Mouse (Mus musculus): ENCODE data around the gene Gm49630. TPM values are rescaled to one million over a fixed set of nuclear protein-coding genes. Genes with fewer than 3 reads are reported as not detected.
"Not testable (repeated sequence)": the region's sequence is repeated elsewhere in the genome, so short reads cannot be mapped to it uniquely, and the experiment has no call there.

Gene Gm49630
- polyA plus RNA-seq, 1 experiment from 2014 or later, result not detected

DNA sequence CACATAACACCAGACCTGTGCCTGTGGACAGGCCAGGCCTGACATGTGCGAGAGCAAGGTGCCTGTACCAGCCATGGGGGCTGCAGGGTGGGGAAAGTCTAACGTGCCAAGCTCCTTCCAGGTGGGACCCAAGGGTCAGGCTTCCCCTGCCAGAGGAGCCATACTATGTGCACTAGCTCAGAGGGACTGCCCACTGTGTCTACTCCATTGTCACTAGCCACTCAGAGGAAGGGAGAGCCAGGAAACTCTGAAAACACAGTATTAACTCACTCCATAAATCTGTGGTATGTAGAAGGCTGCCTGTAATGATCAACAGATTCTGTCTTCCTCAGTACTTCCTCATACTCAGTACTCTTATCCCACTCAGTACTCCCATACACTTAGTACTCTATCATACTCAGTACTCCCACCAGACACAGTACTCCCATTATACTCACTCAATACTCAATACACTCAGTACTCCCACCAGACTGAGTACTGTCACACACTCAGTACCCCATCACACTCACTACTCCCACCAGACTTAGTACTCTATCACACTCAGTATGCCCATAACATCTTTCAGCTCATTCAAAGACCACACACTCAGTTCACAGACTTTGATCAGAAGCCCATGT, 16.7 kb upstream of the Gm49630 start:
- not testable (repeated sequence) for H3K27ac ChIP-seq; H3K36me3 ChIP-seq; H3K4me3 ChIP-seq (replicated peaks); H3K27me3 ChIP-seq; H3K9me3 ChIP-seq; H3K4me2 ChIP-seq (replicated peaks); H3K4me1 ChIP-seq (replicated peaks); H3K9ac ChIP-seq (replicated peaks)
- WGBS, result no CpG with 5 or more reads among the region's 2 CpGs
- peak; percentile 51; the same call in 1 of the 2 replicates for ATAC-seq

GRCm38 (mm10) chr17:7386016-7386415, 14.2 kb upstream of the Gm49630 start:
- not testable (repeated sequence) for H3K27ac ChIP-seq; ATAC-seq; H3K4me1 ChIP-seq (replicated peaks); H3K4me2 ChIP-seq (replicated peaks); H3K4me3 ChIP-seq (replicated peaks); H3K9ac ChIP-seq (replicated peaks); H3K36me3 ChIP-seq; H3K27me3 ChIP-seq; H3K9me3 ChIP-seq
- WGBS, result 58% methylated on average over 8 of the region's 8 CpGs

DNA sequence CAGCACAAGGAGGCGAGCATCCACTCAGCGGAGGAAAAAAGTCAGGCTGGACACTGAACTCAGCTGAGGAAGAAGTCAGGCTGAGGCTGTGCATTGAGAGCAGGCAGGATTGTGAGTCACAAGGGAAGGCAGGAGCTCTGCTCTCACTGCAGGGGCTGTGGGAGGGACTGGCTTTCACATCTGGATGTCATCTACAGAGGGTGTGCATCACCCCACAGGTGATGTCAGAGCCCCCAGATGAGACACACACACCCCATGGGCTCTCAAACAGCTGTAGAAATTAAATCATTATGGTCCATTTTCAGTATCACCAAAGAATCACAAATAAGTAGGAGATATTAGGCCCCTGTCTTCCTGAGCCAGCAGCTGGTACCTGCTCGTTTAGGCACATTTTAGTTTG, 13.6 kb upstream of the Gm49630 start, which contains the start of gene Unc93a2:
Unc93a2 (minus strand) TSS at position 101 of the 400 bp plus-strand sequence.
- H3K4me1 ChIP-seq (replicated peaks), result not testable (repeated sequence)

GRCm38 (mm10) chr17:7383167-7384143, 11.7 kb upstream of the Gm49630 start:
- H3K27ac ChIP-seq; ATAC-seq; H3K4me2 ChIP-seq (replicated peaks); H3K4me1 ChIP-seq (replicated peaks); H3K9ac ChIP-seq (replicated peaks); H3K4me3 ChIP-seq (replicated peaks); H3K27me3 ChIP-seq; H3K36me3 ChIP-seq; H3K9me3 ChIP-seq: not testable (repeated sequence)
- WGBS, result 79% methylated on average over 12 of the region's 13 CpGs

More for the DNA sequence above, 13.6 kb upstream of the Gm49630 start, which contains the start of gene Unc93a2:
- WGBS, result 76% methylated on average over 3 of the region's 3 CpGs
- not testable (repeated sequence) for H3K4me2 ChIP-seq (replicated peaks); H3K4me3 ChIP-seq (replicated peaks); H3K27ac ChIP-seq; H3K27me3 ChIP-seq; H3K36me3 ChIP-seq; H3K9ac ChIP-seq (replicated peaks); H3K9me3 ChIP-seq; ATAC-seq

GRCm38 (mm10) chr17:7382711-7383110, 10.9 kb upstream of the Gm49630 start:
- H3K27ac ChIP-seq; H3K9ac ChIP-seq (replicated peaks); H3K27me3 ChIP-seq; H3K4me1 ChIP-seq (replicated peaks); H3K4me3 ChIP-seq (replicated peaks); ATAC-seq; H3K36me3 ChIP-seq; H3K4me2 ChIP-seq (replicated peaks); H3K9me3 ChIP-seq: not testable (repeated sequence)
- WGBS, result 82% methylated on average over 1 of the region's 3 CpGs

GRCm38 (mm10) chr17:7377907-7378306, 6.1 kb upstream of the Gm49630 start:
- not testable (repeated sequence) for H3K4me3 ChIP-seq (replicated peaks); ATAC-seq; H3K9ac ChIP-seq (replicated peaks); H3K27ac ChIP-seq; H3K36me3 ChIP-seq; H3K9me3 ChIP-seq; H3K4me2 ChIP-seq (replicated peaks); H3K27me3 ChIP-seq; H3K4me1 ChIP-seq (replicated peaks)
- 16% methylated on average over 2 of the region's 3 CpGs for WGBS

DNA sequence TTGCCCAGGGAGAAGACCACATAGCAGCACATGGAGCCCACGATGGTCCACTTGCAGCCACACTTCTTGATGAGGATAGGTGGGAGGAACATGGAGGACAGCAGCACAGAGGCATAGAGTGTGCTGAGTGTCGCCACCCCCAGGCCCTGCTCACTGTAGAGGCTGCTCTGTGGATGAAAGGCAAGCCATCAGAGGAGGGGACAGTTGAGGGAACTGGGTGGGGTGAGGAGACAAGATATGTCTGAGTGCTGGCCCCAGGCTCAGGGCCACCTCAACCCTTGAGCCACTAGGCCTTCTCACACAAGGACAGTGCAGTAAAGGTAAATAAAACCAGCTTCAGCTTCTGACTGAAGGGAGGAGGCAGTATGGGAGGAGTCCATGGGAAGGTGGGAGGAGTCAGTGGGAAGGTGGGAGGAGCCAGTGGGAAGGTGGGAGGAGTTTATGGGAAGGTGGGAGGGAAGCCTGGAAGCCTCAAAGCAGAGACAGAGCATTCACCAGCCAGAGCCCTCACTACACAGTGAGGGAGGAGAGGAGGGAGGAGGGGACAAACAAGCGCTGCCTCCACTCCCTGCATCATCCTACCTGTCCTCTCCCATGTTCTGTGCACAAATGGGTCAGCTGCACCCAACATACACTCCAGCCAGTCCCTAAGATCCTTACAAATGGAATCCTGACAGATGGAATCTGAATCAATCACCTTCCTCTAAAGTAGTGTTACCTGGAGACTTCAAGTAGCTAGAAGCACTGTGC, 5.3 kb upstream of the Gm49630 start:
- WGBS, result 86% methylated on average over 1 of the region's 3 CpGs
- H3K9me3 ChIP-seq; H3K27me3 ChIP-seq; H3K4me2 ChIP-seq (replicated peaks); H3K9ac ChIP-seq (replicated peaks); H3K4me3 ChIP-seq (replicated peaks); H3K36me3 ChIP-seq; H3K27ac ChIP-seq; H3K4me1 ChIP-seq (replicated peaks): not testable (repeated sequence)
- peak; percentile 70 for ATAC-seq

GRCm38 (mm10) chr17:7369401-7369800, 2.4 kb downstream of the Gm49630 start:
- H3K9me3 ChIP-seq; ATAC-seq; H3K4me3 ChIP-seq (replicated peaks); H3K4me2 ChIP-seq (replicated peaks); H3K36me3 ChIP-seq; H3K27me3 ChIP-seq; H3K27ac ChIP-seq; H3K4me1 ChIP-seq (replicated peaks); H3K9ac ChIP-seq (replicated peaks): not testable (repeated sequence)
- 72% methylated on average over 6 of the region's 6 CpGs for WGBS

DNA sequence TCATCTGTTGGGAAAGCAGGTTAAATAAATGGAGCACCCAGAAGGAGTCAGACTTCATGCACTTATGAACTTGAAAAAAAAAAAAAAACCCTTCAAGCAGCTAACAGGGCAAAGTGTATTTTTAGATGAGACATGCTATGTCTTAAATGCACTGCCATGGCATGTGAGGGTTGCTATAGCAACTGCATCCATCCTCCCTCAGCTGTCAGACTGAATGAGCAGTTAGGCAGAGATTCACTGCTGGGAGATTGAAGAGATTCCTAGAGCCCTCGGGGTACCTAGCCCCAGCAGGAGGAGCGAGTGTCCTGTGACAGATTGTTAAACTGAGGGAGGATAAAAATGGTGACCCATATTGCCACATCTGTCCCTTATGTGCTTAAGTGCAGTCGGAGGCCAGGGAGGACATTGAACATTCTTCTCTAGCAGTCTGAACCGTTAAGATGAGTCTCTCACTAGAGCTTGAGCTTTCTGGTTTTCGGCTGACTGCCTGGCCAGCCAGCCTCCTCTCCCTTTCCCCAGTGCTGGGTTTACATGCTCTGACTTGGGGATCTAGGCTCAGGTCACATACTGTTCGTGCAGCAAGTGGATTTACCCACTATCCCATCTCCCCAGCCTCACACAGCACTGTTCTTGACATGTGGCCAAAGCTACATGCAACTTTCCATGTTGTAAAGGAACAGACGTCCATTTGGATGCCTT, 5.0 kb downstream of the Gm49630 start:
- not testable (repeated sequence) for H3K4me1 ChIP-seq (replicated peaks); H3K9me3 ChIP-seq; H3K4me3 ChIP-seq (replicated peaks); H3K27ac ChIP-seq; H3K4me2 ChIP-seq (replicated peaks); H3K27me3 ChIP-seq; H3K9ac ChIP-seq (replicated peaks); H3K36me3 ChIP-seq
- ATAC-seq, result peak; percentile 90
- 32% methylated on average over 5 of the region's 7 CpGs for WGBS

- not testable (repeated sequence) for H3K36me3 ChIP-seq; H3K27me3 ChIP-seq; H3K4me2 ChIP-seq (replicated peaks); ATAC-seq; H3K4me3 ChIP-seq (replicated peaks); H3K9me3 ChIP-seq; H3K27ac ChIP-seq; H3K4me1 ChIP-seq (replicated peaks); H3K9ac ChIP-seq (replicated peaks)
- 0% methylated on average over 1 of the region's 1 CpGs for WGBS
These were observed 5.5 kb downstream of the Gm49630 start for GRCm38 (mm10) chr17:7366265-7366664.

DNA sequence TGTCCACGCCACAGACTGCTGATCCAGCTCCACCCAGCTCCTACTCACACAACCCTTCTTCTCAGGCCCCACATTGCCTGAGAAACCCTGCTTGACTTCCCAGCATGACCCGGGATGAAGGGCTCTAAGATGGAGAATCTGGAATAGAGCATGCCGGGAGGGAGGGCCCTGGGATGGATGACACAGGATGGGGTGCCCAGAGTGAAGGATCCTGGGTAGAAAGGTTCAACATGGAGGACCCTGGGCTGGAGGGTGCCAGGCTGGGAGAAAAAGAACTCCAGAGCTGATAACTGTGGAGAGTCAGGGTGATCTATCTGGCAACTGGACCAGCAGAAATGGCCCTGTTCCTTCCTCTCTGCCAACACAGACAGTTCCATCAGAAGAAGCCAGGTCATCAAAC, 6.2 kb downstream of the Gm49630 start:
- H3K4me3 ChIP-seq (replicated peaks); H3K4me2 ChIP-seq (replicated peaks); H3K9ac ChIP-seq (replicated peaks); ATAC-seq; H3K4me1 ChIP-seq (replicated peaks); H3K9me3 ChIP-seq; H3K36me3 ChIP-seq; H3K27me3 ChIP-seq: not testable (repeated sequence)
- WGBS, result 67% methylated on average over 1 of the region's 3 CpGs
- H3K27ac ChIP-seq, result 0 out of 2 replicates have a peak overlapping the region, but pooled peaks have one; percentile 53

Data from midbrain, embryonic 13.5 days (tissue).